Mouse (Mus musculus): ENCODE measurements around the gene Pgp.
A peak's percentile ranks its signal among the peaks of the same experiment; 100 is the strongest.

GRCm38 (mm10) chr17:24437016-24437415 is 33.2 kb upstream of the Pgp start:
- TF ChIP-seq CTCF (IDR thresholded peaks at IDR 0.05; ENCODE audit: extremely low read depth, insufficient read depth, low read length) (peak; percentile 55), POLR2A (IDR thresholded peaks at IDR 0.05; ENCODE audit: extremely low read depth, insufficient read depth, low read length) (no peak)

Data from cortical plate, adult 2 months (tissue).